In the genomic region with DNA sequence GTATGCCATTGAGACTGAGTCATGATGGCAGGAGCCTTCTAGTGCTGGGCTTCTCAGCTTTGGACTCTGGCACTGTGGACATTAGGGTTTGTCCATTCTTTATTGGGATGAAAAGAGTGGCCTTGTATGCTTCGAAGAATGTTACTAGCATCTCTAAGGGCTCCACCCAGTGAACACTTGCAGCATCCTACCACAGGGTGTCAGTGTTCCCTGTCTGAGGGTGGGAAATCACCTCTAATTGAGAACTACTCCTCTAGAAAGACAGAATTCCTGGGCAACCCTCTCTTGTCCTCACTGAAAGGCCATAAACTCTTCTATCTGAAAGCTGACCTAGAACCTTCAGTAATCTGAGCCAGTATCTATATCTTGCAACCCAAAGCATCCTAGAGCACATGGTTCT, we compare ENCODE assay signal across 8 mouse cellular contexts. TPM values are rescaled to one million over a fixed set of nuclear protein-coding genes. Genes with fewer than 3 reads are reported as not detected.
DNase-seq lines count a peak whose midpoint lies in the region; ATAC-seq and TF ChIP-seq lines count a peak whose summit lies in the region.

No protein-coding gene starts in this region.

- no peak overlapping the region for H3K27ac ChIP-seq in kidney, embryonic 14.5 days (ENCODE audit: low read depth, low read length)
- H3K27ac ChIP-seq in ES-Bruce4 (ENCODE audit: insufficient read depth, low read length): no peak overlapping the region

- ATAC-seq in kidney, embryonic 14.5 days (ENCODE audit: low FRiP score, low TSS enrichment): no peak
- 0 out of 2 replicates have a peak, but pooled peaks have one; percentile 45 for ATAC-seq in erythroblast, adult 5-6 weeks (replicated peaks; ENCODE audit: low FRiP score, poor library complexity, severe bottlenecking)

- no peak overlapping the region for H3K9ac ChIP-seq in kidney, embryonic 14.5 days (ENCODE audit: low read depth, low read length)
- H3K9ac ChIP-seq in ES-Bruce4 (ENCODE audit: low read depth, poor library complexity, severe bottlenecking): no peak overlapping the region

- H3K36me3 ChIP-seq in kidney, embryonic 14.5 days (ENCODE audit: control insufficient read depth, insufficient read depth, low read length): no peaks in the 10 kb centered on the region
- H3K36me3 ChIP-seq in ES-Bruce4 (ENCODE audit: control insufficient read depth, insufficient read depth, low read length, poor library complexity, severe bottlenecking): no peaks in the 10 kb centered on the region

- no peak overlapping the region for H3K4me3 ChIP-seq in kidney, embryonic 14.5 days (ENCODE audit: low read length)
- no peak overlapping the region for H3K4me3 ChIP-seq in ES-Bruce4 (ENCODE audit: low read depth, low read length)

- no peak for TF ChIP-seq EP300 in ES-Bruce4 (IDR thresholded peaks at IDR 0.05; ENCODE audit: insufficient read depth, low read depth, low read length)

- WGBS in kidney, embryonic 14.5 days: 40% methylated on average over 1 of the region's 1 CpGs

- H3K9me3 ChIP-seq in kidney, embryonic 14.5 days (ENCODE audit: control insufficient read depth, low read length): no peaks in the 10 kb centered on the region
- no peaks in the 10 kb centered on the region for H3K9me3 ChIP-seq in ES-Bruce4 (replicated peaks; ENCODE audit: control insufficient read depth, insufficient read depth, low read length, poor library complexity, severe bottlenecking)

- peak; percentile 15 for TF ChIP-seq CTCF in ES-Bruce4 (IDR thresholded peaks at IDR 0.05; ENCODE audit: low read depth, low read length)

- no peak overlapping the region for H3K4me2 ChIP-seq in kidney, embryonic 14.5 days (replicated peaks; ENCODE audit: low read depth, low read length)

- TF ChIP-seq POLR2A in ES-Bruce4 (IDR thresholded peaks at IDR 0.05; ENCODE audit: insufficient read depth, low read length): no peak

- H3K4me1 ChIP-seq in kidney, embryonic 14.5 days (ENCODE audit: control insufficient read depth, insufficient read depth, low read length): 0 out of 2 replicates have a peak, but pooled peaks cover 3% of the 10 kb centered on the region
- no peaks in the 10 kb centered on the region for H3K4me1 ChIP-seq in ES-Bruce4 (ENCODE audit: control insufficient read depth, insufficient read depth, low read length)

- peak; percentile 13 to 18 for DNase-seq in adrenal gland, postnatal 36 days
- no peak for DNase-seq in adrenal gland, postnatal 25 days
- peak; percentile 36 for DNase-seq in kidney, adult 9 months
- peak; percentile 12 for DNase-seq in lung, postnatal 14 days
- DNase-seq in thymus, postnatal 36 days: peak; percentile 43 to 45

- peaks cover 4% of the 10 kb centered on the region; the same call in 1 of the 2 replicates for H3K27me3 ChIP-seq in kidney, embryonic 14.5 days (ENCODE audit: control insufficient read depth, insufficient read depth, low read length)
- no peaks in the 10 kb centered on the region for H3K27me3 ChIP-seq in ES-Bruce4 (ENCODE audit: control insufficient read depth, insufficient read depth, low read length, poor library complexity, severe bottlenecking)

RNA-seq across cellular contexts. Expression of gene Pdzd8, which starts 41.6 kb away (rescaled TPM):
- total RNA-seq in adrenal gland, postnatal 36 days (2021): 10 to 100 TPM; 35.6 to 38.8 TPM
- total RNA-seq in adrenal gland, postnatal 25 days (2021): 34.8 and 38.9 TPM in 2 replicates
- 13.8 and 18.8 TPM in 2 replicates for polyA plus RNA-seq in kidney, embryonic 14.5 days (2014; fragmentation: Nextera tagmentation; extraction: Ambion mirVana)
- 30.7 and 35.1 TPM in 2 replicates for polyA plus RNA-seq in ES-Bruce4 (2011; ENCODE audit: insufficient read depth, insufficient read length, low read depth, missing spikeins)
- 23.4 and 30.2 TPM in 2 replicates for total RNA-seq in erythroblast, adult 5-6 weeks (2015; ENCODE audit: low replicate concordance)
- 25.6 and 26.8 TPM in 2 replicates for total RNA-seq in erythroblast, adult 5-6 weeks (2017; ENCODE audit: low replicate concordance)
